Mouse (Mus musculus) forebrain, embryonic 11.5 days (tissue): ENCODE results near the gene Vmn1r29. TPM values are rescaled to one million over a fixed set of nuclear protein-coding genes. Genes with fewer than 3 reads are reported as not detected.
"Not testable (repeated sequence)": the region's sequence is repeated elsewhere in the genome, so short reads cannot be mapped to it uniquely, and the experiment has no call there.

ENCODE experiments used
- ATAC-seq: fragments of 200-750 bp; cut with Nextera tagmentation; replicated peaks from 2 replicates; pipeline ENCODE4 v1.8.0; 2017; ENCODE audit warnings: moderate TSS enrichment; ENCODE audit not compliant: low FRiP score
- DNase-seq: peaks from one replicate; pipeline ENCODE4 v3.0.0-alpha.2; 2017; ENCODE audit warnings: low spot score
- H3K27ac ChIP-seq: fragments of 300-500 bp; sonication (generic); 2 replicates; pipeline ENCODE4 v1.5.1; 2014; ENCODE audit warnings: low read depth, low read length
- H3K27me3 ChIP-seq: fragments of 300-500 bp; sonication (generic); 2 replicates; pipeline ENCODE4 v1.6.1; 2014; ENCODE audit warnings: mild to moderate bottlenecking, low read length, mixed read lengths; ENCODE audit not compliant: control insufficient read depth, insufficient read depth
- H3K36me3 ChIP-seq: fragments of 300-500 bp; sonication (generic); 2 replicates; pipeline ENCODE4 v1.6.1; 2014; ENCODE audit warnings: mild to moderate bottlenecking, low read length, moderate library complexity, mixed read lengths; ENCODE audit not compliant: control insufficient read depth, insufficient read depth
- H3K4me1 ChIP-seq: fragments of 300-500 bp; sonication (generic); replicated peaks from 2 replicates; pipeline ENCODE4 v1.6.1; 2014; ENCODE audit warnings: low read length, mixed read lengths; ENCODE audit not compliant: control insufficient read depth, insufficient read depth
- H3K4me2 ChIP-seq: fragments of 300-500 bp; sonication (generic); 2 replicates; pipeline ENCODE4 v1.6.1; 2014; ENCODE audit warnings: low read depth, mild to moderate bottlenecking, low read length, moderate library complexity, mixed read lengths; ENCODE audit not compliant: severe bottlenecking
- H3K4me3 ChIP-seq: fragments of 300-500 bp; sonication (generic); 2 replicates; pipeline ENCODE4 v1.5.1; 2014; ENCODE audit warnings: low read depth, low read length
- H3K9ac ChIP-seq: fragments of 300-500 bp; sonication (generic); 2 replicates; pipeline ENCODE4 v1.6.1; 2014; ENCODE audit warnings: low read length
- H3K9me3 ChIP-seq: fragments of 300-500 bp; sonication (generic); 2 replicates; pipeline ENCODE4 v1.6.1; 2016; ENCODE audit warnings: low read length, mixed read lengths; ENCODE audit not compliant: control insufficient read depth
- WGBS: fragments of 180-500 bp; shearing (Covaris S2); extraction: QIAGEN DNeasy Blood & Tissue Kit; methylation state at CpG from one replicate; pipeline ENCODE4 v1.1.7; 2014; 5-methylcytosine and 5-hydroxymethylcytosine counted together
- polyA plus RNA-seq: library from polyadenylated mRNA; unstranded; fragments of >200 nt; fragmentation: Nextera tagmentation; extraction: Ambion mirVana; gene quantifications from 2 replicates; pipeline ENCODE4 v1.2.1, GENCODE M21; 2014

Gene Vmn1r29
- polyA plus RNA-seq: not detected in 2 replicates

GRCm38 (mm10) chr6:58301249-58301648 lies at the start of gene Vmn1r29:
Vmn1r29 (plus strand) TSS chr6:58301549.
- no peak within 1 kb of the TSS for H3K4me3 ChIP-seq
- ATAC-seq: no peak

GRCm38 (mm10) chr6:58261737-58262136 lies 39.6 kb upstream of the Vmn1r29 start, which contains the start of gene Vmn1r28:
Vmn1r28 (plus strand) TSS chr6:58262037.
- WGBS: 95% methylated on average over 1 of the region's 1 CpGs
- no peak for ATAC-seq

More at GRCm38 (mm10) chr6:58301249-58301648, at the start of gene Vmn1r29:
- Histone ChIP-seq H3K4me2 (no peak within 1 kb of the TSS), H3K27me3 (no peaks in the 10 kb centered on the region), H3K9me3 (no peaks in the 10 kb centered on the region), H3K4me1 (no peaks in the 10 kb centered on the region), H3K27ac (no peak within 1 kb of the TSS), H3K36me3 (no peaks in the 10 kb centered on the region), H3K9ac (no peak within 1 kb of the TSS)
- no peak for DNase-seq

GRCm38 (mm10) chr6:58279661-58280060 lies 21.7 kb upstream of the Vmn1r29 start:
- not testable (repeated sequence) for H3K4me1 ChIP-seq, H3K27me3 ChIP-seq, H3K4me2 ChIP-seq, DNase-seq, H3K4me3 ChIP-seq, H3K27ac ChIP-seq, H3K9me3 ChIP-seq, H3K36me3 ChIP-seq, ATAC-seq, H3K9ac ChIP-seq
- 89% methylated on average over 1 of the region's 1 CpGs for WGBS

More at GRCm38 (mm10) chr6:58261737-58262136, 39.6 kb upstream of the Vmn1r29 start, which contains the start of gene Vmn1r28:
- H3K4me3 ChIP-seq: no peak within 1 kb of the TSS
- no peaks in the 10 kb centered on the region for H3K27me3 ChIP-seq
- H3K9ac ChIP-seq: no peak within 1 kb of the TSS
- no peaks in the 10 kb centered on the region for H3K9me3 ChIP-seq
- no peak within 1 kb of the TSS for H3K27ac ChIP-seq
- H3K36me3 ChIP-seq: no peaks in the 10 kb centered on the region
- DNase-seq: no peak
- no peak within 1 kb of the TSS for H3K4me2 ChIP-seq
- no peaks in the 10 kb centered on the region for H3K4me1 ChIP-seq

GRCm38 (mm10) chr6:58292201-58292600 lies 9.1 kb upstream of the Vmn1r29 start:
- H3K4me3 ChIP-seq: no peak overlapping the region
- H3K27ac ChIP-seq: no peak overlapping the region
- no peaks in the 10 kb centered on the region for H3K36me3 ChIP-seq
- WGBS: 59% methylated on average over 2 of the region's 2 CpGs
- H3K4me1 ChIP-seq: no peaks in the 10 kb centered on the region
- DNase-seq (no peak), ATAC-seq (no peak)
- H3K4me2 ChIP-seq: no peak overlapping the region
- no peaks in the 10 kb centered on the region for H3K9me3 ChIP-seq
- H3K9ac ChIP-seq: no peak overlapping the region
- H3K27me3 ChIP-seq: no peaks in the 10 kb centered on the region

- H3K4me2 ChIP-seq, H3K27me3 ChIP-seq, H3K4me3 ChIP-seq, H3K27ac ChIP-seq, H3K9me3 ChIP-seq, H3K36me3 ChIP-seq, H3K4me1 ChIP-seq, H3K9ac ChIP-seq, ATAC-seq, DNase-seq: not testable (repeated sequence)
- 88% methylated on average over 19 of the region's 19 CpGs for WGBS
These were observed 2.8 kb upstream of the Vmn1r29 start for GRCm38 (mm10) chr6:58298511-58298910.

GRCm38 (mm10) chr6:58330686-58331085 lies 29.3 kb downstream of the Vmn1r29 start:
- H3K9me3 ChIP-seq, H3K9ac ChIP-seq, H3K27me3 ChIP-seq, H3K4me3 ChIP-seq, H3K36me3 ChIP-seq, ATAC-seq, DNase-seq, H3K4me2 ChIP-seq, H3K4me1 ChIP-seq, H3K27ac ChIP-seq: not testable (repeated sequence)
- 84% methylated on average over 17 of the region's 17 CpGs for WGBS

Other genes with a start within 250 kb of the Vmn1r29 start
- gene Vmn1r27, start 82.7 kb upstream of the Vmn1r29 start, polyA plus RNA-seq: not detected in 2 replicates
- gene Vmn1r28, start 39.5 kb upstream of the Vmn1r29 start, polyA plus RNA-seq: not detected in 2 replicates
- not detected in 2 replicates for gene Vmn1r30, start 141.8 kb downstream of the Vmn1r29 start, polyA plus RNA-seq
- gene Vmn1r31, start 173.8 kb downstream of the Vmn1r29 start, polyA plus RNA-seq: not detected in 2 replicates